In genomic region chr7:72498562-72499230, GRCm38 (mm10) we compare ENCODE assay signal across 10 mouse cellular contexts.
DNase-seq lines count a peak whose midpoint lies in the region; ATAC-seq and TF ChIP-seq lines count a peak whose summit lies in the region.
"Had no signal": no experiment of that assay in that cellular context is flagged by ENCODE, and none has a peak within 500 bp of the region (broad histone marks: within the 10 kb centered on the region; RNA-seq: fewer than 3 reads in every experiment).

No protein-coding gene starts in this region.

- TF ChIP-seq CTCF in liver, postnatal 0 days (IDR thresholded peaks at IDR 0.05; ENCODE audit: low read depth), result no peak
- TF ChIP-seq CTCF in lung, postnatal 0 days (IDR thresholded peaks at IDR 0.05), result no peak

- ATAC-seq in liver, postnatal 0 days, result peak; percentile 23; the same call in 1 of the 2 replicates
- ATAC-seq in embryonic facial prominence, embryonic 14.5 days (ENCODE audit: low read depth), result 0 out of 2 replicates have a peak, but pooled peaks have one; percentile 12
- ATAC-seq in lung, postnatal 0 days, result peak; percentile 61
- no peak for ATAC-seq in inflammation-experienced regulatory T-cells, adult 6 months
- ATAC-seq in frontal cortex, adult (ENCODE audit: low TSS enrichment), result no peak
- ATAC-seq: intestine, embryonic 15.5 days had no signal

- no peaks in the 10 kb centered on the region for H3K36me3 ChIP-seq in liver, postnatal 0 days (replicated peaks; ENCODE audit: insufficient read depth, low read length)
- no peaks in the 10 kb centered on the region for H3K36me3 ChIP-seq in embryonic facial prominence, embryonic 14.5 days (ENCODE audit: control insufficient read depth, insufficient read depth, low read length)
- no peaks in the 10 kb centered on the region for H3K36me3 ChIP-seq in lung, postnatal 0 days (ENCODE audit: insufficient read depth, low read length)
- H3K36me3 ChIP-seq: intestine, embryonic 15.5 days; liver, embryonic 13.5 days had no signal

- no peak overlapping the region for H3K4me2 ChIP-seq in liver, postnatal 0 days (ENCODE audit: low read depth, low read length)
- no peak overlapping the region for H3K4me2 ChIP-seq in embryonic facial prominence, embryonic 14.5 days (ENCODE audit: low read depth, low read length)
- H3K4me2 ChIP-seq in lung, postnatal 0 days (replicated peaks; ENCODE audit: low read depth, low read length), result no peak overlapping the region
- H3K4me2 ChIP-seq: intestine, embryonic 15.5 days; liver, embryonic 13.5 days had no signal

- intact Hi-C loops in heart, postnatal 14 days (cut with DNase I), result no loop called here

- no peak for DNase-seq in liver, postnatal 0 days
- DNase-seq in liver, result no peak
- no peak for DNase-seq in embryonic facial prominence, embryonic 14.5 days (ENCODE audit: low spot score)
- DNase-seq in heart, postnatal 14 days, result peak; percentile 40 to 46
- peak; percentile 75 for DNase-seq in lung, postnatal 0 days (ENCODE audit: low spot score)
- DNase-seq in frontal cortex, postnatal 36 days (ENCODE audit: low spot score in 2 of 2), result no peak
- DNase-seq: liver, embryonic 13.5 days had no signal

- TF ChIP-seq EP300 in liver, postnatal 0 days (IDR thresholded peaks at IDR 0.05; ENCODE audit: low read depth), result no peak
- no peak for TF ChIP-seq EP300 in lung, postnatal 0 days (IDR thresholded peaks at IDR 0.05)

- no peaks in the 10 kb centered on the region for H3K4me1 ChIP-seq in liver, postnatal 0 days (ENCODE audit: insufficient read depth)
- no peaks in the 10 kb centered on the region for H3K4me1 ChIP-seq in embryonic facial prominence, embryonic 14.5 days (ENCODE audit: control insufficient read depth, insufficient read depth, low read length)
- no peaks in the 10 kb centered on the region for H3K4me1 ChIP-seq in lung, postnatal 0 days (ENCODE audit: insufficient read depth, low read depth, low read length)
- H3K4me1 ChIP-seq: liver, embryonic 13.5 days had no signal

- H3K9ac ChIP-seq in liver, postnatal 0 days (replicated peaks), result no peak overlapping the region
- no peak overlapping the region for H3K9ac ChIP-seq in embryonic facial prominence, embryonic 14.5 days (ENCODE audit: low read depth, low read length)
- H3K9ac ChIP-seq in lung, postnatal 0 days (replicated peaks; ENCODE audit: low read depth), result no peak overlapping the region
- H3K9ac ChIP-seq: intestine, embryonic 15.5 days; liver, embryonic 13.5 days had no signal

- 39% methylated on average over 4 of the region's 4 CpGs for WGBS in liver, postnatal 0 days (ENCODE audit: insufficient replicate concordance)
- WGBS in embryonic facial prominence, embryonic 14.5 days, result 46% methylated on average over 4 of the region's 4 CpGs
- 52% methylated on average over 4 of the region's 4 CpGs for WGBS in lung, postnatal 0 days

- H3K27me3 ChIP-seq in liver, postnatal 0 days (ENCODE audit: insufficient read depth, low read length), result no peaks in the 10 kb centered on the region
- no peaks in the 10 kb centered on the region for H3K27me3 ChIP-seq in embryonic facial prominence, embryonic 14.5 days (replicated peaks; ENCODE audit: control insufficient read depth, insufficient read depth, low read length)
- no peaks in the 10 kb centered on the region for H3K27me3 ChIP-seq in lung, postnatal 0 days (replicated peaks; ENCODE audit: insufficient read depth, low read length)
- H3K27me3 ChIP-seq: intestine, embryonic 15.5 days; liver, embryonic 13.5 days had no signal

- no peaks in the 10 kb centered on the region for H3K9me3 ChIP-seq in liver, postnatal 0 days (ENCODE audit: low read length)
- H3K9me3 ChIP-seq in embryonic facial prominence, embryonic 14.5 days (ENCODE audit: control insufficient read depth, low read length), result no peaks in the 10 kb centered on the region
- no peaks in the 10 kb centered on the region for H3K9me3 ChIP-seq in lung, postnatal 0 days (ENCODE audit: low read length)
- H3K9me3 ChIP-seq: intestine, embryonic 15.5 days; liver, embryonic 13.5 days had no signal

- H3K27ac ChIP-seq in liver, postnatal 0 days (ENCODE audit: low read depth), result no peak overlapping the region
- no peak overlapping the region for H3K27ac ChIP-seq in embryonic facial prominence, embryonic 14.5 days (replicated peaks; ENCODE audit: low read depth, low read length)
- no peak overlapping the region for H3K27ac ChIP-seq in lung, postnatal 0 days (ENCODE audit: low read length)
- H3K27ac ChIP-seq: intestine, embryonic 15.5 days; liver, embryonic 13.5 days had no signal

- H3K4me3 ChIP-seq in liver, postnatal 0 days (ENCODE audit: low read depth, low read length), result no peak overlapping the region
- no peak overlapping the region for H3K4me3 ChIP-seq in embryonic facial prominence, embryonic 14.5 days (ENCODE audit: low read depth, low read length)
- no peak overlapping the region for H3K4me3 ChIP-seq in lung, postnatal 0 days (ENCODE audit: low read depth, low read length)
- H3K4me3 ChIP-seq: intestine, embryonic 15.5 days; liver, embryonic 13.5 days had no signal

Comparison
In these comparisons a context has a peak if more than half of its experiments do, and no peak if none do; other contexts are left out.
1. ATAC-seq: peak in liver, postnatal 0 days (single experiment), embryonic facial prominence, embryonic 14.5 days (single experiment) and lung, postnatal 0 days (single experiment); none in inflammation-experienced regulatory T-cells, adult 6 months (single experiment) and frontal cortex, adult (single experiment).
2. DNase-seq: peak in heart, postnatal 14 days (2 of 2) and lung, postnatal 0 days (single experiment); none in liver, postnatal 0 days (single experiment), liver (single experiment), embryonic facial prominence, embryonic 14.5 days (single experiment) and frontal cortex, postnatal 36 days (0 of 2).